Mouse (Mus musculus): ENCODE results near the gene Bcar3. TPM values are rescaled to one million over a fixed set of nuclear protein-coding genes. Genes with fewer than 3 reads are reported as not detected.

The Bcar3 gene
- polyA plus RNA-seq, 1 experiment from 2014 or later = 5.0 TPM

GRCm38 (mm10) chr3:122509534-122510239 lies 215.8 kb downstream of the Bcar3 start:
- no peaks in the 10 kb centered on the region for H3K27me3 ChIP-seq
- peaks cover 35% of the 10 kb centered on the region for H3K4me1 ChIP-seq (replicated peaks)
- peak overlapping the region; percentile 41 for H3K4me2 ChIP-seq
- 31% methylated on average over 11 of the region's 11 CpGs for WGBS (ENCODE audit: insufficient replicate concordance)
- H3K36me3 ChIP-seq = no peaks in the 10 kb centered on the region
- no peak overlapping the region for H3K4me3 ChIP-seq (replicated peaks)
- H3K9me3 ChIP-seq (replicated peaks) = no peaks in the 10 kb centered on the region
- H3K9ac ChIP-seq = no peak overlapping the region
- ATAC-seq (ENCODE audit: low read depth) = peak; percentile 26
- peak overlapping the region; percentile 74 for H3K27ac ChIP-seq
- DNase-seq = no peak

GRCm38 (mm10) chr3:122510240-122510750 lies 216.4 kb downstream of the Bcar3 start:
- Histone ChIP-seq H3K4me1 (replicated peaks) (peaks cover 34% of the 10 kb centered on the region), H3K9ac (no peak overlapping the region), H3K27me3 (no peaks in the 10 kb centered on the region), H3K27ac (peak overlapping the region; percentile 74), H3K36me3 (no peaks in the 10 kb centered on the region), H3K4me2 (peak overlapping the region; percentile 41), H3K4me3 (replicated peaks) (no peak overlapping the region), H3K9me3 (replicated peaks) (no peaks in the 10 kb centered on the region)
- 23% methylated on average over 14 of the region's 14 CpGs for WGBS (ENCODE audit: insufficient replicate concordance)
- no peak for DNase-seq
- peak; percentile 49 for ATAC-seq (ENCODE audit: low read depth)

GRCm38 (mm10) chr3:122510932-122511331 lies 217.0 kb downstream of the Bcar3 start:
- peak overlapping the region; percentile 74 for H3K27ac ChIP-seq
- peaks cover 34% of the 10 kb centered on the region for H3K4me1 ChIP-seq (replicated peaks)
- ATAC-seq (ENCODE audit: low read depth) (no peak), DNase-seq (no peak)
- H3K36me3 ChIP-seq = no peaks in the 10 kb centered on the region
- 56% methylated on average over 10 of the region's 10 CpGs for WGBS (ENCODE audit: insufficient replicate concordance)
- no peak overlapping the region for H3K9ac ChIP-seq
- no peak overlapping the region for H3K4me3 ChIP-seq (replicated peaks)
- H3K9me3 ChIP-seq (replicated peaks) = no peaks in the 10 kb centered on the region
- peak overlapping the region; percentile 41; the same call in 1 of the 2 replicates for H3K4me2 ChIP-seq
- H3K27me3 ChIP-seq = no peaks in the 10 kb centered on the region

GRCm38 (mm10) chr3:122511721-122512619 lies 218.0 kb downstream of the Bcar3 start:
- no peak overlapping the region for H3K9ac ChIP-seq
- peaks cover 34% of the 10 kb centered on the region for H3K4me1 ChIP-seq (replicated peaks)
- H3K27ac ChIP-seq = peak overlapping the region; percentile 74
- no peaks in the 10 kb centered on the region for H3K36me3 ChIP-seq
- 67% methylated on average over 14 of the region's 14 CpGs for WGBS (ENCODE audit: insufficient replicate concordance)
- no peaks in the 10 kb centered on the region for H3K27me3 ChIP-seq
- no peak for ATAC-seq (ENCODE audit: low read depth)
- no peak for DNase-seq
- 0 out of 2 replicates have a peak overlapping the region, but pooled peaks have one; percentile 14 for H3K4me2 ChIP-seq
- no peaks in the 10 kb centered on the region for H3K9me3 ChIP-seq (replicated peaks)
- no peak overlapping the region for H3K4me3 ChIP-seq (replicated peaks)

GRCm38 (mm10) chr3:122512725-122513375 lies 218.9 kb downstream of the Bcar3 start:
- Histone ChIP-seq H3K27me3 (no peaks in the 10 kb centered on the region), H3K9ac (no peak overlapping the region), H3K9me3 (replicated peaks) (no peaks in the 10 kb centered on the region), H3K4me3 (replicated peaks) (no peak overlapping the region), H3K4me2 (0 out of 2 replicates have a peak overlapping the region, but pooled peaks have one; percentile 14), H3K36me3 (no peaks in the 10 kb centered on the region), H3K4me1 (replicated peaks) (peaks cover 34% of the 10 kb centered on the region), H3K27ac (peak overlapping the region; percentile 65)
- no peak for DNase-seq
- 0 out of 2 replicates have a peak, but pooled peaks have one; percentile 22 for ATAC-seq (ENCODE audit: low read depth)
- WGBS (ENCODE audit: insufficient replicate concordance) = 69% methylated on average over 16 of the region's 16 CpGs

GRCm38 (mm10) chr3:122515568-122516326 lies 221.8 kb downstream of the Bcar3 start:
- ATAC-seq (ENCODE audit: low read depth) = no peak
- no peak for DNase-seq
- 58% methylated on average over 6 of the region's 6 CpGs for WGBS (ENCODE audit: insufficient replicate concordance)
- H3K27me3 ChIP-seq = no peaks in the 10 kb centered on the region
- H3K9me3 ChIP-seq (replicated peaks) = no peaks in the 10 kb centered on the region
- no peak overlapping the region for H3K4me2 ChIP-seq
- H3K27ac ChIP-seq = no peak overlapping the region
- H3K4me1 ChIP-seq (replicated peaks) = peaks cover 19% of the 10 kb centered on the region
- H3K36me3 ChIP-seq = no peaks in the 10 kb centered on the region
- no peak overlapping the region for H3K9ac ChIP-seq
- no peak overlapping the region for H3K4me3 ChIP-seq (replicated peaks)

GRCm38 (mm10) chr3:122516327-122516695 lies 222.4 kb downstream of the Bcar3 start:
- peaks cover 14% of the 10 kb centered on the region for H3K4me1 ChIP-seq (replicated peaks)
- WGBS (ENCODE audit: insufficient replicate concordance) = 59% methylated on average over 3 of the region's 3 CpGs

GRCm38 (mm10) chr3:122517726-122518125 lies 223.8 kb downstream of the Bcar3 start:
- Histone ChIP-seq H3K4me2 (no peak overlapping the region), H3K27ac (no peak overlapping the region), H3K9ac (no peak overlapping the region), H3K4me3 (replicated peaks) (no peak overlapping the region), H3K27me3 (no peaks in the 10 kb centered on the region), H3K9me3 (replicated peaks) (no peaks in the 10 kb centered on the region), H3K4me1 (replicated peaks) (peaks cover 4% of the 10 kb centered on the region; the same call in 1 of the 2 replicates), H3K36me3 (no peaks in the 10 kb centered on the region)
- DNase-seq (no peak), ATAC-seq (ENCODE audit: low read depth) (no peak)
- 54% methylated on average over 4 of the region's 4 CpGs for WGBS (ENCODE audit: insufficient replicate concordance)

More at GRCm38 (mm10) chr3:122516327-122516695, 222.4 kb downstream of the Bcar3 start:
- Histone ChIP-seq H3K9me3 (replicated peaks) (no peaks in the 10 kb centered on the region), H3K36me3 (no peaks in the 10 kb centered on the region), H3K4me2 (no peak overlapping the region), H3K9ac (no peak overlapping the region), H3K27ac (no peak overlapping the region), H3K27me3 (no peaks in the 10 kb centered on the region), H3K4me3 (replicated peaks) (no peak overlapping the region)
- ATAC-seq (ENCODE audit: low read depth) (no peak), DNase-seq (no peak)

- Histone ChIP-seq H3K9ac (no peak overlapping the region), H3K9me3 (replicated peaks) (no peaks in the 10 kb centered on the region), H3K4me3 (replicated peaks) (no peak overlapping the region), H3K27me3 (no peaks in the 10 kb centered on the region), H3K36me3 (no peaks in the 10 kb centered on the region), H3K4me1 (replicated peaks) (no peaks in the 10 kb centered on the region), H3K27ac (no peak overlapping the region), H3K4me2 (no peak overlapping the region)
- ATAC-seq (ENCODE audit: low read depth) (no peak), DNase-seq (no peak)
- 60% methylated on average over 9 of the region's 9 CpGs for WGBS (ENCODE audit: insufficient replicate concordance)
Measured at GRCm38 (mm10) chr3:122518231-122518736, 224.3 kb downstream of the Bcar3 start.

- Histone ChIP-seq H3K9me3 (replicated peaks) (no peaks in the 10 kb centered on the region), H3K4me2 (no peak overlapping the region), H3K36me3 (no peaks in the 10 kb centered on the region), H3K27ac (no peak overlapping the region), H3K4me3 (replicated peaks) (no peak overlapping the region), H3K27me3 (no peaks in the 10 kb centered on the region), H3K9ac (no peak overlapping the region), H3K4me1 (replicated peaks) (no peaks in the 10 kb centered on the region)
- WGBS (ENCODE audit: insufficient replicate concordance) = 58% methylated on average over 13 of the region's 13 CpGs
- ATAC-seq (ENCODE audit: low read depth) (no peak), DNase-seq (no peak)
Measured at GRCm38 (mm10) chr3:122519082-122519481, 225.1 kb downstream of the Bcar3 start.

All from liver, embryonic 13.5 days (tissue).